Mouse (Mus musculus) cerebellum, adult 11-12 months (tissue): ENCODE measurements at regions not wholly inside any gene's neighbourhood (a gene's known extent, or its start where the extent isn't known, plus 50 kb on each side); places are given as distances from the start of the nearest gene placed in this dataset.

Source experiments
- DNase-seq: peaks from one replicate; pipeline ENCODE4 v3.0.0; 2022

DNA sequence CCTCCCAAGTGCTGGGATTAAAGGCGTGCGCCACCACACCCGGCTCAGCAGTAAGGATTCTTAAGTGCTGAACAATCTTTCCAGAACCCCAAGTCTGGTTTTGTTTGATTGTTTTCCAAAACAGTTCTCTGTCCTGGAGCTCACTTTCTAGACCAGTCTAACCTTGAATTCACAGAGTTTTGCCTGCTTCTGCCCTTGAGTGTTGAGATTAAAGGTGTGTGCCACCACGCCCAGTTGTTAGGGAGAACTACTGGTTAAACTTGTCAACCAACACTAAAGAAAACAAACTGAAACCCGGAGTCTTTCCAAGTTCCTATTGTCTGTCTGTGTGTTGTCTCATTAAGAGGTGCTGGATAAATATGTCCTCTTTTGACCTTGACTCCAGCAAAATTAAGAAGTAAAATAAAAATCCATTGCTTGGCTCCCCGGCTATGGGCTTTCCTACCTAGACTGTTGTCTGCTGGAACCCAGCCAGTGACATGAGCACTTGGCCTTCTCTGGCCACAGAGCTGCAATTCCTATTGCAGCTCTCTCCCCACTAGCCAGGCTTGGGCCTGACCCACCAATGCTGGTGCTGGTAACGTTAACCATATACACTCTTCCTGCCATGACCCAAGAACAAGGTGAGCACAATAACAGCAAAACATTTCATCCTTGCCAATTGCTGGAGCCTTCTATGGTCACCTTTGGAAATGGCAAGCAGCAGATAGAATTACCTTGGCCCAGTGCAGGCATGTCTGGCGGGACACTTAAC is 51.1 kb upstream of the Klf9 start:
- DNase-seq: no peak
